Mouse (Mus musculus): ENCODE measurements around the gene Tgfbr1. TPM values are rescaled to one million over a fixed set of nuclear protein-coding genes. Genes with fewer than 3 reads are reported as not detected.

The Tgfbr1 gene
- polyA plus RNA-seq, 1 experiment from 2014 or later, result 31.9 TPM

GRCm38 (mm10) chr4:47422946-47423345, 69.9 kb downstream of the Tgfbr1 start:
- H3K36me3 ChIP-seq (ENCODE audit: inconsistent target), result no peaks in the 10 kb centered on the region
- H3K27ac ChIP-seq, result no peak overlapping the region
- 92% methylated on average over 2 of the region's 3 CpGs for WGBS (ENCODE audit: missing documents)
- no peaks in the 10 kb centered on the region for H3K79me2 ChIP-seq (ENCODE audit: inconsistent target)
- H3K4me3 ChIP-seq (ENCODE audit: inconsistent target), result no peak overlapping the region

GRCm38 (mm10) chr4:47424376-47424775, 71.4 kb downstream of the Tgfbr1 start:
- Histone ChIP-seq H3K27ac (no peak overlapping the region), H3K36me3 (ENCODE audit: inconsistent target) (no peaks in the 10 kb centered on the region), H3K4me3 (ENCODE audit: inconsistent target) (no peak overlapping the region), H3K79me2 (ENCODE audit: inconsistent target) (no peaks in the 10 kb centered on the region)
- 83% methylated on average over 1 of the region's 2 CpGs for WGBS (ENCODE audit: missing documents)

GRCm38 (mm10) chr4:47425247-47425830, 72.3 kb downstream of the Tgfbr1 start:
- Histone ChIP-seq H3K36me3 (ENCODE audit: inconsistent target) (no peaks in the 10 kb centered on the region), H3K27ac (no peak overlapping the region), H3K79me2 (ENCODE audit: inconsistent target) (no peaks in the 10 kb centered on the region), H3K4me3 (ENCODE audit: inconsistent target) (no peak overlapping the region)
- 42% methylated on average over 8 of the region's 16 CpGs for WGBS (ENCODE audit: missing documents)

GRCm38 (mm10) chr4:47427606-47428005, 74.6 kb downstream of the Tgfbr1 start:
- 94% methylated on average over 3 of the region's 3 CpGs for WGBS (ENCODE audit: missing documents)
- Histone ChIP-seq H3K27ac (no peak overlapping the region), H3K79me2 (ENCODE audit: inconsistent target) (no peaks in the 10 kb centered on the region), H3K36me3 (ENCODE audit: inconsistent target) (no peaks in the 10 kb centered on the region), H3K4me3 (ENCODE audit: inconsistent target) (no peak overlapping the region)

GRCm38 (mm10) chr4:47430557-47430956, 77.5 kb downstream of the Tgfbr1 start:
- 59% methylated on average over 6 of the region's 6 CpGs for WGBS (ENCODE audit: missing documents)
- no peak overlapping the region for H3K27ac ChIP-seq
- no peaks in the 10 kb centered on the region for H3K36me3 ChIP-seq (ENCODE audit: inconsistent target)

GRCm38 (mm10) chr4:47431081-47431480, 78.1 kb downstream of the Tgfbr1 start:
- Histone ChIP-seq H3K4me3 (ENCODE audit: inconsistent target) (no peak overlapping the region), H3K27ac (no peak overlapping the region), H3K79me2 (ENCODE audit: inconsistent target) (no peaks in the 10 kb centered on the region), H3K36me3 (ENCODE audit: inconsistent target) (no peaks in the 10 kb centered on the region)
- WGBS (ENCODE audit: missing documents), result 87% methylated on average over 5 of the region's 5 CpGs

More at GRCm38 (mm10) chr4:47430557-47430956, 77.5 kb downstream of the Tgfbr1 start:
- Histone ChIP-seq H3K4me3 (ENCODE audit: inconsistent target) (no peak overlapping the region), H3K79me2 (ENCODE audit: inconsistent target) (no peaks in the 10 kb centered on the region)

- 88% methylated on average over 6 of the region's 7 CpGs for WGBS (ENCODE audit: missing documents)
Measured at GRCm38 (mm10) chr4:47432766-47433165, 79.7 kb downstream of the Tgfbr1 start.

GRCm38 (mm10) chr4:47435131-47435530, 82.1 kb downstream of the Tgfbr1 start:
- no peak overlapping the region for H3K27ac ChIP-seq
- WGBS (ENCODE audit: missing documents), result 87% methylated on average over 12 of the region's 12 CpGs
- no peaks in the 10 kb centered on the region for H3K36me3 ChIP-seq (ENCODE audit: inconsistent target)
- H3K79me2 ChIP-seq (ENCODE audit: inconsistent target), result no peaks in the 10 kb centered on the region
- H3K4me3 ChIP-seq (ENCODE audit: inconsistent target), result no peak overlapping the region

More at GRCm38 (mm10) chr4:47432766-47433165, 79.7 kb downstream of the Tgfbr1 start:
- H3K27ac ChIP-seq, result no peak overlapping the region
- H3K4me3 ChIP-seq (ENCODE audit: inconsistent target), result no peak overlapping the region
- H3K79me2 ChIP-seq (ENCODE audit: inconsistent target), result no peaks in the 10 kb centered on the region
- H3K36me3 ChIP-seq (ENCODE audit: inconsistent target), result no peaks in the 10 kb centered on the region

GRCm38 (mm10) chr4:47435566-47436360, 82.7 kb downstream of the Tgfbr1 start:
- H3K36me3 ChIP-seq (ENCODE audit: inconsistent target), result no peaks in the 10 kb centered on the region
- no peak overlapping the region for H3K4me3 ChIP-seq (ENCODE audit: inconsistent target)
- no peak overlapping the region for H3K27ac ChIP-seq
- H3K79me2 ChIP-seq (ENCODE audit: inconsistent target), result no peaks in the 10 kb centered on the region
- 79% methylated on average over 28 of the region's 28 CpGs for WGBS (ENCODE audit: missing documents)

- WGBS (ENCODE audit: missing documents), result 10% methylated on average over 31 of the region's 33 CpGs
- H3K36me3 ChIP-seq (ENCODE audit: inconsistent target), result no peaks in the 10 kb centered on the region
- peak overlapping the region; percentile 48 for H3K4me3 ChIP-seq (ENCODE audit: inconsistent target)
- H3K79me2 ChIP-seq (ENCODE audit: inconsistent target), result no peaks in the 10 kb centered on the region
- H3K27ac ChIP-seq, result 0 out of 2 replicates have a peak overlapping the region, but pooled peaks have one; percentile 8
Measured at GRCm38 (mm10) chr4:47437365-47438340, 84.6 kb downstream of the Tgfbr1 start.

GRCm38 (mm10) chr4:47438956-47439355, 85.9 kb downstream of the Tgfbr1 start:
- 86% methylated on average over 5 of the region's 6 CpGs for WGBS (ENCODE audit: missing documents)
- no peak overlapping the region for H3K4me3 ChIP-seq (ENCODE audit: inconsistent target)
- no peaks in the 10 kb centered on the region for H3K36me3 ChIP-seq (ENCODE audit: inconsistent target)
- no peaks in the 10 kb centered on the region for H3K79me2 ChIP-seq (ENCODE audit: inconsistent target)
- no peak overlapping the region for H3K27ac ChIP-seq

GRCm38 (mm10) chr4:47440951-47441350, 87.9 kb downstream of the Tgfbr1 start:
- WGBS (ENCODE audit: missing documents), result 92% methylated on average over 11 of the region's 11 CpGs
- no peaks in the 10 kb centered on the region for H3K36me3 ChIP-seq (ENCODE audit: inconsistent target)
- H3K79me2 ChIP-seq (ENCODE audit: inconsistent target), result no peaks in the 10 kb centered on the region
- no peak overlapping the region for H3K4me3 ChIP-seq (ENCODE audit: inconsistent target)
- no peak overlapping the region for H3K27ac ChIP-seq

GRCm38 (mm10) chr4:47448526-47448925, 95.5 kb downstream of the Tgfbr1 start:
- H3K79me2 ChIP-seq (ENCODE audit: inconsistent target), result no peaks in the 10 kb centered on the region
- no peak overlapping the region for H3K4me3 ChIP-seq (ENCODE audit: inconsistent target)
- WGBS (ENCODE audit: missing documents), result 73% methylated on average over 3 of the region's 3 CpGs
- no peaks in the 10 kb centered on the region for H3K36me3 ChIP-seq (ENCODE audit: inconsistent target)
- H3K27ac ChIP-seq, result no peak overlapping the region

- H3K36me3 ChIP-seq (ENCODE audit: inconsistent target), result no peaks in the 10 kb centered on the region
- no peak overlapping the region for H3K27ac ChIP-seq
- 47% methylated on average over 5 of the region's 5 CpGs for WGBS (ENCODE audit: missing documents)
- H3K79me2 ChIP-seq (ENCODE audit: inconsistent target), result no peaks in the 10 kb centered on the region
- no peak overlapping the region for H3K4me3 ChIP-seq (ENCODE audit: inconsistent target)
Measured at GRCm38 (mm10) chr4:47449116-47449515, 96.1 kb downstream of the Tgfbr1 start.

Measured in macrophage (primary cell).